Mouse (Mus musculus) ovary, adult 10 weeks (tissue): Measurements from ENCODE around the gene Mup2. TPM values are rescaled to one million over a fixed set of nuclear protein-coding genes. Genes with fewer than 3 reads are reported as not detected.

Experiments
- polyA plus RNA-seq: library from polyadenylated mRNA; stranded (reverse); fragments of 350-450 nt; fragmentation: Illumina TruSeq; extraction: RNeasy Lipid Tissue Mini Kit (QIAGEN cat#74804); gene quantifications from one replicate; pipeline ENCODE4 v1.2.3, GENCODE M21; 2014

Mup2 gene
- polyA plus RNA-seq = not detected

GRCm38 (mm10) chr4:60154189-60154588 lies at the start of gene Mup2:
TSS of gene Mup2 (minus strand) at chr4:60154289.

Other genes starting within 250 kb of the Mup2 start
- not detected for gene Slc46a2, start 239.2 kb downstream of the Mup2 start, polyA plus RNA-seq
- gene Mup4, start 193.6 kb downstream of the Mup2 start, polyA plus RNA-seq = not detected
- 1.4 TPM for gene Mup6, start 190.0 kb downstream of the Mup2 start, polyA plus RNA-seq
- gene Mup7, start 83.8 kb downstream of the Mup2 start, polyA plus RNA-seq = not detected
- gene Mup8, start 68.3 kb upstream of the Mup2 start, polyA plus RNA-seq = not detected